Mouse (Mus musculus): ENCODE measurements around the gene Plcb1.

DNA sequence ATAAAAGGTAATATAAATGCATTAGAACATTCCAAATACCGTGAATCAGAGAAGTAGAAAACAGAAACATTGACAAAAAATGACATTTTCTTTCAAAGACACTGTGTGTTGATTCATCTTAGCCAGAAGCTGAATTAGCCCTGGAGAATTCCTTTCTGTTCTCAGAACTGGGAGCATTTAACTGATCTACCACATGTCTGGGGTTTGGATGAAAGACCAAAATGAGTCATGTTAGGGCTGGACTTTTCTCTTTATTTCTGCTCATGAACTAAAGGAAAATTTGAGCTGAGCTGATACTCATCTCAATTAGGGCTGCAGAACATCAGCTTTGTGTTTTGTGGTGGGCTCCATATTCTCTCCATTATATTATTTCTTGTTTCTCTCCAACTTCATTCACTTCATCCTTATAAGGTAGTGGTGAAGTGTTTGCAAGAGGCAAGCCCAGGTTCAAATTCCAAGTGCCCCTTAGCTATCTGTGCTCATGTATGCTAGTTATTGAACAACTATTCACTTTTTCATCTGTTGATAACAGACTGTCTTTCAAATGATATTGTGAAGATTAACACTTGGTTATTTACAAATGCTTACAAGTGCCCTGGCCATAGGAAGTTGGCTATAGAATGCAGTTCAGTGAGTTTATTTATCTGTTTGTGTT lies 456.9 kb downstream of the Plcb1 start:
- TF ChIP-seq GATA1 (IDR thresholded peaks at IDR 0.05; ENCODE audit: low read length) (no peak), TAL1 (IDR thresholded peaks at IDR 0.05; ENCODE audit: low read length) (no peak)
